Mouse (Mus musculus) right cerebral cortex, postnatal 10 days (tissue): ENCODE data around the gene Churc1.

Experiments used
- DNase-seq, 2 experiments: peaks; one replicate each; pipeline ENCODE4 v3.0.0; 2021; ENCODE audit warnings: low spot score in 2 of 2

Churc1 gene

GRCm38 (mm10) chr12:76765354-76765851 lies at the start of gene Churc1, which contains the start of gene Fntb:
Gene Churc1 (plus strand): TSS chr12:76765538.
Gene Fntb (plus strand): TSS chr12:76765589.
- peak; percentile 95 to 96 for DNase-seq

GRCm38 (mm10) chr12:76718384-76718783 lies 47.0 kb upstream of the Churc1 start:
- DNase-seq, result no peak

- no peak for DNase-seq
These were observed 44.8 kb upstream of the Churc1 start for GRCm38 (mm10) chr12:76720572-76720971.

- no peak for DNase-seq
These were observed 43.3 kb upstream of the Churc1 start for GRCm38 (mm10) chr12:76722026-76722425.

GRCm38 (mm10) chr12:76727955-76728354 lies 37.4 kb upstream of the Churc1 start:
- DNase-seq, result no peak

GRCm38 (mm10) chr12:76750866-76751459 lies 14.4 kb upstream of the Churc1 start:
- no peak for DNase-seq

- DNase-seq, result peak; percentile 54 to 59
These were observed 12.6 kb upstream of the Churc1 start for GRCm38 (mm10) chr12:76752652-76753318.

- peak; percentile 42 to 57 for DNase-seq
These were observed 728 bp downstream of the Churc1 start for GRCm38 (mm10) chr12:76765901-76766630.

GRCm38 (mm10) chr12:76770841-76771500 lies 5.6 kb downstream of the Churc1 start:
- DNase-seq, result no peak

GRCm38 (mm10) chr12:76771540-76771939 lies 6.2 kb downstream of the Churc1 start:
- DNase-seq, result no peak

GRCm38 (mm10) chr12:76774652-76775051 lies 9.3 kb downstream of the Churc1 start:
- DNase-seq, result no peak

- no peak for DNase-seq
These were observed 9.8 kb downstream of the Churc1 start for GRCm38 (mm10) chr12:76775132-76775531.

GRCm38 (mm10) chr12:76776898-76777297 lies 11.6 kb downstream of the Churc1 start:
- no peak for DNase-seq

- DNase-seq, result no peak
These were observed 12.5 kb downstream of the Churc1 start for GRCm38 (mm10) chr12:76777845-76778244.

GRCm38 (mm10) chr12:76778305-76779083 lies 13.2 kb downstream of the Churc1 start:
- DNase-seq, result no peak

GRCm38 (mm10) chr12:76779951-76780350 lies 14.6 kb downstream of the Churc1 start:
- no peak for DNase-seq

- DNase-seq, result peak in 1 of 2 experiments; percentile 56
These were observed 15.5 kb downstream of the Churc1 start for GRCm38 (mm10) chr12:76780639-76781468.

- DNase-seq, result no peak
These were observed 18.8 kb downstream of the Churc1 start for GRCm38 (mm10) chr12:76784056-76784619.

- no peak for DNase-seq
These were observed 25.2 kb downstream of the Churc1 start for GRCm38 (mm10) chr12:76790446-76791084.
